Mouse (Mus musculus): ENCODE results near the gene Aldh1a3.

DNA sequence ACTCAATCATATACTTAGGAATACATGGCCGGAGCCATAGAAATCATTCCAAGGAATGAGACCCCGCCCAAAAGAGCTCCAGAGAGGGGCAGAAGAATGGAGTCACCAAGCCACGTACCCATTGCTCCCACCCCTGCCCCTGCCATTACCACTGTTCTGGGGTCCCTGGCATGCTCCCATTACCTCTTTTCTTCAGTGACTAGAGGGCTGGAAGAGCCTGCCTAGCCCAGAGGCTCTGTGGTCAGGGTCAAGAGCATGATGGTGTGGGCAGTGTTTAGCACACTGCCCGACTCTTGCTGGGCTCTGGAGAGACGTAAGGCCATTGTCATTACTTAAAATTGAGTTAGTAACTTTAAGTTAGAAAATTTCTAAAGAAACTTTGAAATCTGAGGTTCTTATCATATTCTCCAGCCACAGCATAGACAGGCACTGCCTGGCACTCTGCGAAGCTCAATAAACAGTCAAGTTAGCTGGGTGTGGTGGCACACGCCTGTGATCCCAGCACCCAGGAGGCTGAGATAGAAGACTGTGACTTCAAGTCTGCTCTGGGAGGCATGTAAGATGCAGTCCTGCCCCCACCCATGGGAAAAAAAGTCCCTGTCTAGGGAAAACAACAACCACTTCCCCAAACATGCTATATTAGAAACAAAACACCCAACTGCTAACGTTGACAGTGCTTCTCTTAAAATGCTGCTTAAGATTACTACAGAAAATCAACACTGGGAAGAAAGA is 71.4 kb downstream of the Aldh1a3 start:
- TF ChIP-seq CTCF (IDR thresholded peaks at IDR 0.05; ENCODE audit: low read depth) = no peak
- no peak for TF ChIP-seq EP300 (IDR thresholded peaks at IDR 0.05; ENCODE audit: low read depth)

Measured in heart, postnatal 0 days (tissue).